Mouse (Mus musculus): ENCODE measurements around the gene F2r. TPM values are rescaled to one million over a fixed set of nuclear protein-coding genes. Genes with fewer than 3 reads are reported as not detected.

F2r gene
- polyA plus RNA-seq, 1 experiment: 15.1 TPM

DNA sequence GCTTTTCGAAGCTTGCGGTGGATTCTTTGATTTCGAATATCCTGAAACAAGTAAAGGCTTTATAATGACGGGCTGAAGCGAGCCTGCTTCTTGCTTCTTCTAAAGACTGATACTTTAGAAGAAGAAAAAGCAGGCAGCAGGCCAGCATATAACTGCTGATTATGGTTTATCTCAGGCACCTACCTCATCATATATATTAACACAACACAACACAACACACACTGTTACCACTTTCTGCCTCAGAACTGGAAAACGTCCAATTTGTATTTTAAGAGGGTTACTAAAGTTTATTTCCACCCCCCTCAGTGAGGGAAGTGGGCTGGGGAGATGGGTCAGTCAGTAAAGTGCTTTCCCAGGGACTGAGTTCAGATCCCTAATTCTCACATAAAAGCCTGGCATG, 13.9 kb upstream of the F2r start:
- H3K27me3 ChIP-seq (ENCODE audit: control insufficient read depth, insufficient read depth, low read length): no peaks in the 10 kb centered on the region
- peaks cover 47% of the 10 kb centered on the region for H3K36me3 ChIP-seq (ENCODE audit: control insufficient read depth, insufficient read depth, low read length)
- TF ChIP-seq POLR2A (IDR thresholded peaks at IDR 0.05; ENCODE audit: low read depth, low read length) (no peak), CTCF (IDR thresholded peaks at IDR 0.05; ENCODE audit: extremely low read depth, insufficient read length, insufficient replicate concordance, low read depth, low read length) (no peak)
- WGBS: 92% methylated on average over 6 of the region's 6 CpGs
- no peak overlapping the region for H3K4me3 ChIP-seq (ENCODE audit: low read depth, low read length)
- no peaks in the 10 kb centered on the region for H3K4me1 ChIP-seq (ENCODE audit: control insufficient read depth, insufficient read depth, insufficient read length, low read length)
- no peak overlapping the region for H3K27ac ChIP-seq (ENCODE audit: insufficient read depth, low read depth, low read length)

DNA sequence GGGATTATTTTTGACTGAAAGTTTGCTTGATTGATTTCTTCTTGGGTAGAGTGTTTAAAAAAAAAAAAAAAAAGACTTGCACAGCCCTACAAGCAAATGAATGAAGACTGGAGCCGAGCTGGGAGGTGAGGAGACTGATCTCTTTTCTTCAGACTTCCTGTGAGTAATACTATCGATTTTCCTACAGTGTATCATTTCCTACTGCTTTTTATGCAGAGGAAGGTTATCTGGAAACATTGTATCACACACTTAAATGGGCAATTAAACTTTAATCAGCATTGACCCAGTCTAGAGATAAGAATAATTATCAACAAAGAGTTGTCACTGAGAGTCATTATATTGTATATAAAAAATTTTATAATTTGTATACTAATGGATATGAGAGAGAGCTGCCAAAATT, 12.5 kb upstream of the F2r start:
- H3K27ac ChIP-seq (ENCODE audit: insufficient read depth, low read depth, low read length): no peak overlapping the region
- H3K4me3 ChIP-seq (ENCODE audit: low read depth, low read length): no peak overlapping the region
- peaks cover 41% of the 10 kb centered on the region for H3K36me3 ChIP-seq (ENCODE audit: control insufficient read depth, insufficient read depth, low read length)
- WGBS: 25% methylated on average over 2 of the region's 2 CpGs
- H3K4me1 ChIP-seq (ENCODE audit: control insufficient read depth, insufficient read depth, insufficient read length, low read length): no peaks in the 10 kb centered on the region
- no peak for TF ChIP-seq POLR2A (IDR thresholded peaks at IDR 0.05; ENCODE audit: low read depth, low read length)
- TF ChIP-seq CTCF (IDR thresholded peaks at IDR 0.05; ENCODE audit: extremely low read depth, insufficient read length, insufficient replicate concordance, low read depth, low read length): no peak
- no peaks in the 10 kb centered on the region for H3K27me3 ChIP-seq (ENCODE audit: control insufficient read depth, insufficient read depth, low read length)

DNA sequence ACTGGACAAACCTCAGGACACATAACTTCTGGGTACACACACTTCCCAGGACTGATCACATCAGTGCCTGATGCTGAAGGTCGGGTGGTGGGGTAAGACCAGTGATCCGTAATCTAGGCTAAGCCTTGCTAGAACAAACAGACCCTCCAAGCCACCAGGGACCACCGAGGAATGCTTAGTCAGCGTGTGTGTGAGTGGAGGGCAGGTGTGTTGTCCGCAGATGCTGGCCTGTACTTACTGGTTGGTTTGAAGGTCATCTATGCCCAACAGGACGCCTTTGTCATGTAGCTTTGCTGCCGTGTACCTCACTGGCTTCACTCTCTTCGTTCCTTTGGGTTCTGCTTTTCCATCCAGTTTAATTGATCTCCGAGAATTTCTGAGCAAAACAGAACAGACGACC, 11.5 kb upstream of the F2r start:
- no peak for TF ChIP-seq CTCF (IDR thresholded peaks at IDR 0.05; ENCODE audit: extremely low read depth, insufficient read length, insufficient replicate concordance, low read depth, low read length)
- Histone ChIP-seq H3K27ac (ENCODE audit: insufficient read depth, low read depth, low read length) (no peak overlapping the region), H3K4me1 (ENCODE audit: control insufficient read depth, insufficient read depth, insufficient read length, low read length) (no peaks in the 10 kb centered on the region), H3K27me3 (ENCODE audit: control insufficient read depth, insufficient read depth, low read length) (no peaks in the 10 kb centered on the region), H3K36me3 (ENCODE audit: control insufficient read depth, insufficient read depth, low read length) (peaks cover 36% of the 10 kb centered on the region), H3K4me3 (ENCODE audit: low read depth, low read length) (no peak overlapping the region)
- WGBS: 92% methylated on average over 10 of the region's 10 CpGs

DNA sequence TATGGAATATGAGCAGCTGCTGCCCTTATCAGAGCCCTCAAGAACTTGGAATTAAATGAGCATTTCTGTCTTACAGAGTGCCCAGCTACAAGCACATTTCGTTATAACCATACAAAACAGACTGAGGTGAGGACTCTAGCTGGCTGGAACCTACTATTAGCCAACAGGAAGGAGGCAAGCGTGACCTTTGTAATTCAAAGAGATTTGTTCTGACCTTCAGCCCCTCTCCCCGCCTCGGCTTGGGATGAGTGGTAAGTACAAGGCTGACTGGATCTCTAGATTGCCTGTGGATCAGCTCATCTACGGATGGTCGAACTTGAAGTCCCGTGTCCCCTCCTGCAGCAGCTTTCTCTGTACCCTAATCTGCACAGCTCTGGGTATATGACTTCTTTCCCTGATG, 8.4 kb upstream of the F2r start:
- Histone ChIP-seq H3K27me3 (ENCODE audit: control insufficient read depth, insufficient read depth, low read length) (no peaks in the 10 kb centered on the region), H3K36me3 (ENCODE audit: control insufficient read depth, insufficient read depth, low read length) (peaks cover 24% of the 10 kb centered on the region), H3K27ac (ENCODE audit: insufficient read depth, low read depth, low read length) (no peak overlapping the region), H3K4me1 (ENCODE audit: control insufficient read depth, insufficient read depth, insufficient read length, low read length) (no peaks in the 10 kb centered on the region), H3K4me3 (ENCODE audit: low read depth, low read length) (no peak overlapping the region)
- TF ChIP-seq CTCF (IDR thresholded peaks at IDR 0.05; ENCODE audit: extremely low read depth, insufficient read length, insufficient replicate concordance, low read depth, low read length) (no peak), POLR2A (IDR thresholded peaks at IDR 0.05; ENCODE audit: low read depth, low read length) (no peak)
- 50% methylated on average over 7 of the region's 7 CpGs for WGBS

DNA sequence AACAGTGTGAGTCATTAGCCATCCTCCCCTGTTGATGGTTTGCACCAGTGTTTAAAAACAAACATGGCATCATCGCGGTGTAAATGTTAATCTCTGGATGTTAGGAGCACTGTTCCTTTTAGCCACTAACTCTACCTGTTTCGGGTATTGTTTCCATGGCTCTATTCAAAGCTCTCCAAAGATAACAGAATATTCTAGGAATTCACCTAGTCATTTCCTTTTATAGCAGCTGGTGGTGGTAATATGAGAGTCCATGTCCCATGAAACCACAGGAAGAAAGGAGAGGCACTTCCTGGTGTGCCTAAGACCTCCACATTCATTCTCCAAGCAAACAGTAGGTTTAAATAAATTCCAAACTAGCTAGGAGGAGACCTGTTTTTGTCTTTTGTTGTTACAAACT, 4.8 kb upstream of the F2r start:
- Histone ChIP-seq H3K36me3 (ENCODE audit: control insufficient read depth, insufficient read depth, low read length) (peaks cover 5% of the 10 kb centered on the region), H3K27ac (ENCODE audit: insufficient read depth, low read depth, low read length) (no peak overlapping the region), H3K27me3 (ENCODE audit: control insufficient read depth, insufficient read depth, low read length) (peaks cover 9% of the 10 kb centered on the region), H3K4me3 (ENCODE audit: low read depth, low read length) (no peak overlapping the region), H3K4me1 (ENCODE audit: control insufficient read depth, insufficient read depth, insufficient read length, low read length) (0 out of 2 replicates have a peak, but pooled peaks cover under 1% of the 10 kb centered on the region)
- TF ChIP-seq CTCF (IDR thresholded peaks at IDR 0.05; ENCODE audit: extremely low read depth, insufficient read length, insufficient replicate concordance, low read depth, low read length) (no peak), POLR2A (IDR thresholded peaks at IDR 0.05; ENCODE audit: low read depth, low read length) (no peak)
- 67% methylated on average over 3 of the region's 3 CpGs for WGBS

DNA sequence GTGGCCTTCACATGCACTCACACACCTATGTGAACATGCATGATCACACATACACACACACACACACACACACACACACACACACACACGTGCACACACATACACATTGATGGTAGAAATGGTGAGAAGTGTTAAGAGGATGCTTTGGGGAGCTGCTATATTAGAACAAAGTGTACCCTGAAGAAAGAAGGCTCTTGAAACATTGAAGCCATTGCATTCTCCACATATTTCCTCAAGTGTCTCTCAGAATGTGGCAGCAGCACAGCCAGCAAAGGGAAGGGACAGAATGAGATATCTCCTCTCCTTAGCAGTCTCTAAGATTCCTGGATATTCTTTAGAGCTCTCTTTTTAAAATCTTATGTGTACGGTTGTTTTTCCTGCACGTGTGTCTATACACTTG, 3.3 kb upstream of the F2r start:
- 81% methylated on average over 3 of the region's 3 CpGs for WGBS
- TF ChIP-seq POLR2A (IDR thresholded peaks at IDR 0.05; ENCODE audit: low read depth, low read length): no peak
- TF ChIP-seq CTCF (IDR thresholded peaks at IDR 0.05; ENCODE audit: extremely low read depth, insufficient read length, insufficient replicate concordance, low read depth, low read length): no peak
- 0 out of 2 replicates have a peak, but pooled peaks cover 3% of the 10 kb centered on the region for H3K4me1 ChIP-seq (ENCODE audit: control insufficient read depth, insufficient read depth, insufficient read length, low read length)
- H3K4me3 ChIP-seq (ENCODE audit: low read depth, low read length): no peak overlapping the region
- peaks cover 13% of the 10 kb centered on the region for H3K27me3 ChIP-seq (ENCODE audit: control insufficient read depth, insufficient read depth, low read length)
- H3K27ac ChIP-seq (ENCODE audit: insufficient read depth, low read depth, low read length): no peak overlapping the region
- no peaks in the 10 kb centered on the region for H3K36me3 ChIP-seq (ENCODE audit: control insufficient read depth, insufficient read depth, low read length)

DNA sequence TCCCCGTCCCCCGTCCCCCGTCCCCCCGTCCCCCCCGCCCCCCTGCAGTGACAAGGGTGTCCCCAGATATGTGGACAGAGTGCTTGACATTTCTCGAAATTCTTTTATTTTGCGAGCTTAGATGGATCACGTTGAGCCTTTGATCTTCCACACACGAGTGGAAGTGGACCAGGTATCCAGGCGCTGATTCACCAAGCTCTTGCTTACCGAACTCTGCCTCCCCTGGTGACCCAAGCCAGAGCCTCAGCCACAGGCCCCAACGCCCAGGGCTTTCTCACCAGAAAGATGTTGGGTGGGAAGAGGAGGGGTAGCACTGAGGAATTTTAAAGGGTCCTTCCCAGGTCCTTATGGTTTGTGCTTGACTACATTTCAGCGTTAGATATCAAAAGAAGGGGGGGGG, 572 bp upstream of the F2r start:
- 27% methylated on average over 13 of the region's 13 CpGs for WGBS
- 0 out of 2 replicates have a peak overlapping the region, but pooled peaks have one; percentile 76 for H3K4me3 ChIP-seq (ENCODE audit: low read depth, low read length)

More for the DNA sequence above, 572 bp upstream of the F2r start:
- TF ChIP-seq CTCF (IDR thresholded peaks at IDR 0.05; ENCODE audit: extremely low read depth, insufficient read length, insufficient replicate concordance, low read depth, low read length) (no peak), POLR2A (IDR thresholded peaks at IDR 0.05; ENCODE audit: low read depth, low read length) (no peak)
- 0 out of 2 replicates have a peak, but pooled peaks cover 3% of the 10 kb centered on the region for H3K4me1 ChIP-seq (ENCODE audit: control insufficient read depth, insufficient read depth, insufficient read length, low read length)
- no peak overlapping the region for H3K27ac ChIP-seq (ENCODE audit: insufficient read depth, low read depth, low read length)
- no peaks in the 10 kb centered on the region for H3K36me3 ChIP-seq (ENCODE audit: control insufficient read depth, insufficient read depth, low read length)
- peaks cover 13% of the 10 kb centered on the region for H3K27me3 ChIP-seq (ENCODE audit: control insufficient read depth, insufficient read depth, low read length)

All from small intestine, adult 2 months (tissue).